Mouse (Mus musculus) kidney, adult 11 months (tissue): ENCODE results near the gene Snx21.

Experiments used
- DNase-seq: peaks from one replicate; pipeline ENCODE4 v3.0.0; 2022

The Snx21 gene

GRCm38 (mm10) chr2:164785481-164786387 is at the start of gene Snx21:
TSS of gene Snx21 (plus strand) at chr2:164785823.
- DNase-seq, result peak; percentile 96

DNA sequence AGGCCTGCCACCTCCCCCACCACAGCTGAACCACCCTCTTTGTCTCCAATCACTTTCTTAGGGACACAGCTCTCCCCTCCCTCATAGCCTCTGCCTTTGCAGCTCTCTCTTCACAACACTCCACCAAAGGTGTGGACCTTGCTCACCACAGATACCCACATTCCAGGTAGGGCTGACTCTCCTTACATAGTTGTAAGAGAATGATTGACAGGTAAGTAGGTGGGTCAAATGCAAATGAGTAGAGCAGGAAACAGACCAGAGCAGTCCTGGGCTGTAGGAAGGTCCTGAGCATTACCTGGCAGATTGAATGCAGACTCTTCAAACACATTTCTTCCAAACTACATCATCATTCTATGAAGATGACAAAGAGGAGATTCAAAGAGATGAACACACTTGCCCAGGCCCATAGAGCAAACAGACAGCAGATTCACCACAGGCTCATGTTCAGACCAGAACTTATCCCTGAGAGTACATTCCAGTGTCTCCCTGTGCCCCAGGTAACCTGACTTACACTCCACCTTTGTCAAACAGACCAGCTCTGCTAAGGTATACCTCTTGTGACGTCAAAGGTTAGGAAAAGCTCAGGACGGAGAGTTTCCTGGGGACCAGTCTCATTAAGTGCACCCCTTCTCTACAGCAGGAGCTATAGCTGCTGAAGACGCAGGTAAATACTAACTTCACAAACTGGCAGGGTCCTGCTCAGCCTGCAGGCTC is 48.1 kb upstream of the Snx21 start:
- DNase-seq, result peak; percentile 42

DNA sequence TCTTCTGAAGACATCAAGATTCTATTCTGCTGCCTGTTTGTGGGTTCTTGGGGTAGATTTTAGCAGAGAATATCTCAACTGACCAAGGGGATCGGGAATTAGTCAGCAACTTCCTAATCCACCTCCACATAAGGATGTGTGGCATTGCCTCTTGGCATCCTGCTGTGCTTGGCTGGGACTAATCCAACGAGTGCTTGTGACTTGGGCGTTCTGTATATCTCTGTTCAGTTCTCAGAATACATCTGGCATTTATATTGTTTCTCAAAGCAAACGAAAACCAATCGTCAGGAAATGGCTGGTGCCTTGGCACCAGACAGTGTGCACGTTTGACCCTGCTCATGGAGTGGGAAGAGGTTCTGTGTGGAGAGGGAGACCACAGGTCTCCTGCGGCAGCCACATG is 45.7 kb upstream of the Snx21 start:
- DNase-seq, result no peak

DNA sequence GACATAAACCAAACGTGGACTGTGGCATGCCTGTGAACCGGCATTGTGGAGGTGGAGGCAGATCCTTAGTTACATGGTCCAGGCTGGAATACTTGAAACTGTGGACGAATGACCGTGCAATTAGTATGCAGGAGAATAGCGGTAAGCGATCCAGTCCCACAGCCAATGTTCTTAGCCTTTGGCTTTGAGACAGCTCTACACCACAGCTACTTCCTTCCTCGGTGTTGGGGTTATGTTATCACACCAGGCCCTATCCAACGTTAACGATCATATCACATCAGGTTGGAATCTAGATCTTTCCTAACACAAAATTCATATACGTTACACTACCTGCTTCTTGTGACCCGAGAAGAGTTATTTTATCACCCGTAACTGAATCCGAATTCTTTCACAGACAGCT is 40.6 kb upstream of the Snx21 start:
- DNase-seq, result no peak

- DNase-seq, result peak; percentile 89
Observed at GRCm38 (mm10) chr2:164745843-164746479, 39.7 kb upstream of the Snx21 start, which contains the start of the genes Wfdc3 and Dnttip1. TSS of gene Wfdc3 (minus strand) at chr2:164745931. TSS of gene Dnttip1 (plus strand) at chr2:164745983.

- no peak for DNase-seq
Observed at GRCm38 (mm10) chr2:164746693-164747092, 38.9 kb upstream of the Snx21 start.

- DNase-seq, result no peak
Observed at GRCm38 (mm10) chr2:164748191-164748590, 37.4 kb upstream of the Snx21 start.

GRCm38 (mm10) chr2:164748991-164749390 is 36.6 kb upstream of the Snx21 start:
- no peak for DNase-seq

GRCm38 (mm10) chr2:164752454-164752853 is 33.2 kb upstream of the Snx21 start:
- no peak for DNase-seq

DNA sequence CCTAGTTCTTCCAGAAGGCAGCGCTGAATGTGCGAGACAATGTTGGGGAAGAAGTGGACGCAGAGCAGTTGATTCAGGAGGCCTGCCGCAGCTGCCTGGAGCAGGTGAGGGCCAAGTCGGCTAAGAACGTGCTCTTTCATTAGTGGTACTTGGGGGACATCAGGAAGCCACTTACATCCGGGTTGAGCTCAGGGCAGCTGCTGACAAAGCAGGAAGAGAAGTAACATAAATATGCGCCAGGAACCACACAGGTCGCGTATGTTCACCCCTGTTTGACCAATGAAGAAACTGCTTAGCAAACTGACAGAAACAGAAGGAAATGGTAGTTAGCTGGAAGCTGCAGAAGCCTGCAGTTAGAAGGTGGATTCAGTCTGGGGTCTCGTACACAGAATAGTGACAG is 31.5 kb upstream of the Snx21 start:
- no peak for DNase-seq

DNA sequence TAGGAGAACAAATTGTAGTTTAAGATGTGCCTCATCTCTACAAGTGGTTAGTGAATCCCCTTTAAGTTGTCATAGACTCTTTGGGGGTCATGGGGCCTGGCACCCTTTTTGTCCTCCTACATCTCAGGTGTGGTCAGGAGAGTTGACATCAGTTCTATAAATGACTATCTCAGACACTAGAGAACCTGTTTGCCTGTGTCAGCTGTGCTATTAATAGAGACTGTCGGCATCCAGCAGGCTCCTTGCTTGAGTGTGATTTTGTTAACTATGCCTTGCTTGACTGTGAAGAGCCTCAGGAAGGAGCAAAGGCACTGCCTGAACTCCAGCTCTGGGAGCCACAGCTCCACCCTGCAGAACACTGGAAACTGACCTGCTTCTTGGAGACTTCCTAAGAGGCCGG is 30.8 kb upstream of the Snx21 start:
- no peak for DNase-seq

- DNase-seq, result no peak
Observed at GRCm38 (mm10) chr2:164757841-164758240, 27.8 kb upstream of the Snx21 start.

- DNase-seq, result no peak
Observed at GRCm38 (mm10) chr2:164758692-164759091, 26.9 kb upstream of the Snx21 start.

DNA sequence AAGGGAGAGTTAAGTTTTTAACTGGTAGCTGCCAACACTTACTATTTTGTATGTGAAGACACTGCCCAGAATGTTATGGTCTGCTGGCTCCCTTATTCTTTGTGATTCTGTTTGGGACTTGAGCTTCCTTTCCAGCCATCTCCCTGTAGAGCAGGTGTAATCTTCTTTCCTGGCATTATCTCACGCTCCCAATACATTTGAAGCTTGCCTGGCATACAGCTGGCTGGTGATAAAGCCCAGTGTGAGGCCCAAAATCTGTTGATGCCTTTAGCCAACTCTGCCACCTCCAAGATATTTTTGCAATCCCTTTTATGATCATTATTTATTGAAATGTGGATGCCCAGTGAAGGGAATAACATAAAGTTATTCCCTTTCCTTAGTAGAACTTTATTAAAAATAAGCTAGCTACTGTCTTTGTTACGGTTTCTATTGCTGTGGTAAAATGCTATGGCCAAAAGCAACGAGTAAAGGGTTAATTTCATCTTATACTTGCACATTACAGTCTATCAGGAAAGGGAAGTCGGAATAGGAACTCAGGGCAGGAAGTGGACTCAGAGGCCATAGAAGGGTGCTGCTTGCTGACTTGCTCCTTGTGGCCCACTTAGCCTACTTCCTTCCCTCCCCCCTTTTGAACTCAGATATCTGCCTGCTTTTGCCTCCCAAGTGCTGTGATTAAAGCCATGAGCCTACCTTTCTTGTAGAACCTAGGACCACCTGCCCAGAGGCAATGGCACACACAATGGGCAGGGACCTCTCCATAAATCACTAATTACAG is 25.4 kb upstream of the Snx21 start:
- no peak for DNase-seq

GRCm38 (mm10) chr2:164761502-164761901 is 24.1 kb upstream of the Snx21 start:
- no peak for DNase-seq

DNA sequence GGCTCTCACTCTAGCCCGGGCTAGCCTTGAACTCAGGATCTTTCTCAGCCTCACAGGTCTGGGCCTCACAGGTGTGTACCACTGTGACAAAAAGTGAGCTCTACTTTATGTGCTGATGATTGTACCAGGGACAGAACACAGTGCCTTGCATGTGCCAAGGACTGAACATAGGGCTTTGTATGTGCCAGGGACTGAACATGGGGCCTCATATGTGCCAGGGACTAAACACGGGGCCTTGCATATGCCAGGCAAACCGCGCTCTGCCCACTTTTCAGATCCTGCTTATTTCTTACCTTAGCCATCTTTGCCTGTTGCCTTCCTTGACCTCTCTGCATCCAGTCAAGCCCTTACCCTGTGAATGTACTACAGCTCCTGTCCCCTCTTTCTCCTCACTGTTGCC is 23.7 kb upstream of the Snx21 start:
- no peak for DNase-seq

DNA sequence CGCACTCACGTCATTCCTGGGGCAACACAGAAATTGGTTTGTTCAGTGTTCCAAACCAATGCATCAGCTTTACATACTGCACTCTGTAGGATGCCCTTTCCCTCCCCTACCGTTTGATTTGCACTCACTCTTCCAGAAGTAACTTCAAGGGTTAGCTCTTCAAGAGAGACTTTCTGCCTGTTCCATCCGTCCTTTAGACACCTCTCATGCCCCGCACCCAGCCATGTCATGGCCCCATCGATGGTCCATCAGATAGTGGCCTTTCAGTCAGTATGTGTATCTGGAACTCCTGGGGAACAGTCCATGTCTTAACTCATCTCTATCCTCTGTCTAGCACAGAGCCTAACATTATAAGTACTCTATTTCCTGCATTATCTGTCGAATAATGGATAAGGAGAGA is 23.0 kb upstream of the Snx21 start:
- DNase-seq, result no peak

DNA sequence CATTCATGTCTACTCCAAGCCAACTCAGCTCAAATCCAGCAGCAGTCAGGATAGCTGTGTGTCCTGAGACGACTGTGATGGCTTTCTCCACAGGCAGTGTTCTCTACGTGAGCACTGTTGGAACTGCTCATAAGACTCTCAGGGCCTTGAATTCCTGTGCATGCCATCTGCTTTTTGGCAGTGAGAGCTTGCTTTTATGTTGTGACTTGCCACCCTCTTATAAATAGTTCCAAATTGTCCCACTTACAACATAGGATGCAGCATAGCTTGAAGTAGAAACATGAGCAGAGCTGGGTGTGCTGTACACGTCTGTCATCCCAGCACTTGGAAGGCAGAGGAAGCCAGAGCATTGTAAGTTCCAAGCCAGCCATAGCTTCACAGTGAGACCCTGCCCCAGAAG is 19.8 kb upstream of the Snx21 start:
- DNase-seq, result no peak

- no peak for DNase-seq
Observed at GRCm38 (mm10) chr2:164767812-164768540, 17.6 kb upstream of the Snx21 start.

- DNase-seq, result peak; percentile 99
Observed at GRCm38 (mm10) chr2:164769258-164770037, 16.2 kb upstream of the Snx21 start, which contains the start of gene Ube2c. TSS of gene Ube2c (plus strand) at chr2:164769898.

DNA sequence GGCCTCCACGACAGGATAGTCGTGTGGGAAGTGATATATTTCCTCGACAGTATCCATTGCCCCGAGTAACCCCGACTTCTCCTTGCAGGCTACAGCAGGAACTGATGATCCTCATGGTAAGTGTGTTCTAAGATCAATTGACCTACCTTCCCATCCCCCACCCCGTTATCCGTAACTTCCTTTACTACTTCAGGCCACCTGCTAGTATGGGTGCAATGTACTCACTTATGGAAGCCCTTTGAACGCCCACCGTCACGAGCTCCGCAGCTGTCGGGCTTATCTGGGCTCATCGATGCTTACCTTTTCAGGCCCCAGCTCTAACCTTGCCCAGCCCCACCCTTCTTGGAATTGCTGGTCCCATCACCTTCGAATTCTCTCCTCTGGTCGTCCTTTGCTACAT is 15.3 kb upstream of the Snx21 start:
- DNase-seq, result no peak
